Mouse (Mus musculus) liver, embryonic 13.5 days (tissue): ENCODE results near the gene Kpna6. TPM values are rescaled to one million over a fixed set of nuclear protein-coding genes. Genes with fewer than 3 reads are reported as not detected.

Source experiments
- ATAC-seq: fragments of 200-750 bp; cut with Nextera tagmentation; 2 replicates; pipeline ENCODE4 v1.8.0; 2017; ENCODE audit warnings: low read depth, mild to moderate bottlenecking, moderate number of reproducible peaks, moderate library complexity
- DNase-seq: peaks from one replicate; pipeline ENCODE4 v3.0.0; 2022
- H3K27ac ChIP-seq: fragments of 300-500 bp; sonication (generic); 2 replicates; pipeline ENCODE4 v1.5.1; 2015; ENCODE audit warnings: moderate library complexity, mild to moderate bottlenecking, inconsistent platforms
- H3K27me3 ChIP-seq: fragments of 300-500 bp; sonication (generic); 2 replicates; pipeline ENCODE4 v1.6.1; 2015; ENCODE audit warnings: mild to moderate bottlenecking, inconsistent platforms
- H3K36me3 ChIP-seq: fragments of 300-500 bp; sonication (generic); 2 replicates; pipeline ENCODE4 v1.6.1; 2015; ENCODE audit warnings: mild to moderate bottlenecking, inconsistent platforms
- H3K4me1 ChIP-seq: fragments of 300-500 bp; sonication (generic); replicated peaks from 2 replicates; pipeline ENCODE4 v1.6.1; 2015; ENCODE audit warnings: inconsistent platforms
- H3K4me2 ChIP-seq: fragments of 300-500 bp; sonication (generic); 2 replicates; pipeline ENCODE4 v1.6.1; 2015; ENCODE audit warnings: inconsistent platforms, mild to moderate bottlenecking, moderate library complexity
- H3K4me3 ChIP-seq: fragments of 300-500 bp; sonication (generic); replicated peaks from 2 replicates; pipeline ENCODE4 v1.5.1; 2015; ENCODE audit warnings: mild to moderate bottlenecking, inconsistent platforms
- H3K9ac ChIP-seq: fragments of 300-500 bp; sonication (generic); 2 replicates; pipeline ENCODE4 v1.6.1; 2015; ENCODE audit warnings: mild to moderate bottlenecking, inconsistent platforms
- H3K9me3 ChIP-seq: fragments of 300-500 bp; sonication (generic); replicated peaks from 2 replicates; pipeline ENCODE4 v1.6.1; 2016; ENCODE audit warnings: inconsistent platforms
- WGBS: fragments of 180-500 bp; shearing (Covaris S2); methylation state at CpG from one replicate; pipeline ENCODE4 v1.1.7; 2015; ENCODE audit not compliant: insufficient replicate concordance; 5-methylcytosine and 5-hydroxymethylcytosine counted together
- polyA plus RNA-seq: library from polyadenylated mRNA; unstranded; fragments of >200 nt; fragmentation: Nextera tagmentation; extraction: Ambion mirVana; gene quantifications from 2 replicates; pipeline ENCODE4 v1.2.1, GENCODE M21; 2015

Kpna6 gene
- polyA plus RNA-seq, 1 experiment from 2014 or later = 7.2 TPM

- Histone ChIP-seq H3K4me3 (peak overlapping the region; percentile 73), H3K36me3 (peaks cover 41% of the 10 kb centered on the region), H3K27ac (peak overlapping the region; percentile 48), H3K9me3 (no peaks in the 10 kb centered on the region), H3K9ac (peak overlapping the region; percentile 83; the same call in 1 of the 2 replicates), H3K4me1 (peaks cover 33% of the 10 kb centered on the region), H3K27me3 (no peaks in the 10 kb centered on the region), H3K4me2 (peak overlapping the region; percentile 56)
- 68% methylated on average over 5 of the region's 5 CpGs for WGBS
- ATAC-seq (no peak), DNase-seq (no peak)
Observed at GRCm38 (mm10) chr4:129641756-129642155, 30.8 kb downstream of the Kpna6 start.

- ATAC-seq = peak; percentile 90
- Histone ChIP-seq H3K4me1 (peaks cover 33% of the 10 kb centered on the region), H3K9me3 (no peaks in the 10 kb centered on the region), H3K9ac (peak within 1 kb of the TSS; percentile 83), H3K36me3 (peaks cover 41% of the 10 kb centered on the region), H3K4me2 (peak within 1 kb of the TSS; percentile 88), H3K27me3 (no peaks in the 10 kb centered on the region), H3K27ac (peak within 1 kb of the TSS; percentile 87), H3K4me3 (peak within 1 kb of the TSS; percentile 73)
- WGBS = under 1% methylated on average over 59 of the region's 60 CpGs
- peak; percentile 95 for DNase-seq
Observed at GRCm38 (mm10) chr4:129640638-129641467, 31.7 kb downstream of the Kpna6 start, which contains the start of gene Txlna. Txlna (minus strand) TSS chr4:129641065.

GRCm38 (mm10) chr4:129640101-129640637 lies 32.4 kb downstream of the Kpna6 start:
- 1% methylated on average over 17 of the region's 17 CpGs for WGBS
- peaks cover 33% of the 10 kb centered on the region for H3K4me1 ChIP-seq
- H3K9ac ChIP-seq = peak overlapping the region; percentile 83
- peak overlapping the region; percentile 87 for H3K27ac ChIP-seq
- no peak for ATAC-seq
- H3K9me3 ChIP-seq = no peaks in the 10 kb centered on the region
- H3K4me2 ChIP-seq = peak overlapping the region; percentile 88
- no peaks in the 10 kb centered on the region for H3K27me3 ChIP-seq
- peak overlapping the region; percentile 73 for H3K4me3 ChIP-seq
- DNase-seq = no peak
- peaks cover 45% of the 10 kb centered on the region for H3K36me3 ChIP-seq

DNA sequence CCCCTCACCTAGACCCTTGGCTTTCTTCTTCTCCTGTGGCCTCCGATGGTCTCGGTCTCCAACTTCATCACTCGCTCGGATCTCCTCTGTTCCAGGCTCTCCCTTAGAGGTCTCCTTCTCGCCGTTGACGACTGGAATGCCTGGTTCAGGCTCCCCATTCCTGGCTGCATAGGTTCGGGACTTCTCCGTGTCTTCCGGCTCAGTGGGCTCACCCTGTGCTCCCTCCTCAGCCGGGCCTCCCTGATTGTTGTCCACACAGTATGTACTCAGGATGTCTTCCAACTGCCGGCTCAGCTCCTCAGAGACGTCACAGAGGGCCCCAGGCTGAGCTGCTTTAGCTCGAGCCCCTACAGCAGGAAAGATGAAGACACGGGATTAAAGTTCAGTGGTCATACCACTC lies 33.3 kb downstream of the Kpna6 start:
- Histone ChIP-seq H3K4me2 (peak overlapping the region; percentile 88), H3K9me3 (no peaks in the 10 kb centered on the region), H3K9ac (peak overlapping the region; percentile 83), H3K36me3 (peaks cover 54% of the 10 kb centered on the region), H3K4me1 (peaks cover 41% of the 10 kb centered on the region), H3K4me3 (peak overlapping the region; percentile 73), H3K27ac (0 out of 2 replicates have a peak overlapping the region, but pooled peaks have one; percentile 87), H3K27me3 (no peaks in the 10 kb centered on the region)
- DNase-seq (no peak), ATAC-seq (no peak)
- WGBS = 83% methylated on average over 15 of the region's 15 CpGs

GRCm38 (mm10) chr4:129633852-129634251 lies 38.7 kb downstream of the Kpna6 start:
- Histone ChIP-seq H3K9me3 (no peaks in the 10 kb centered on the region), H3K36me3 (peaks cover 98% of the 10 kb centered on the region), H3K9ac (peak overlapping the region; percentile 40; the same call in 1 of the 2 replicates), H3K4me2 (peak overlapping the region; percentile 44), H3K27ac (peak overlapping the region; percentile 53), H3K27me3 (no peaks in the 10 kb centered on the region), H3K4me3 (0 out of 2 replicates have a peak overlapping the region, but pooled peaks have one; percentile 10), H3K4me1 (peaks cover 28% of the 10 kb centered on the region)
- DNase-seq (no peak), ATAC-seq (peak; percentile 87)
- 43% methylated on average over 6 of the region's 6 CpGs for WGBS

DNA sequence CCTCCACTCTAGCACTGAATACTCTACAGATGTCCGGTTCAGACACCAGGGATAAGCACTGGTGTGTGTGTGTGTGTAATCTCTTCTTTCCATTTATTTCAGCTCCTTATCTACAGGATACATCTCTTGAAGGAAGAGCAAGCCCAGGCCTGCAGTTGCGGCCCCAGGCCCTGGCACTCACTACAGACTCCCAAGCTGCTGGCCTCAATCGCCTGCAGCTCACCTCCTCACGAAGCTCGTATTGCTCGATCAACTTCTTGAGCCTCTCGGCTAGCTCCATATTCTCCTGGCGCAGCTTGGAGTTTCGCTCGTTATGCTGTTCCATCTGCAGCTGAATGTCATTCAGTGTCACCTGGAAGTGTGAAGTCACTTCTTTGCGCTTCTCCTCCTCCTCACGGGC lies 40.7 kb downstream of the Kpna6 start:
- no peaks in the 10 kb centered on the region for H3K9me3 ChIP-seq
- WGBS = 91% methylated on average over 12 of the region's 12 CpGs
- no peak overlapping the region for H3K4me3 ChIP-seq
- no peaks in the 10 kb centered on the region for H3K27me3 ChIP-seq
- no peak for ATAC-seq
- no peak overlapping the region for H3K27ac ChIP-seq
- H3K36me3 ChIP-seq = peaks cover 99% of the 10 kb centered on the region
- H3K4me1 ChIP-seq = peaks cover 20% of the 10 kb centered on the region
- H3K4me2 ChIP-seq = no peak overlapping the region
- no peak overlapping the region for H3K9ac ChIP-seq
- DNase-seq = no peak

- H3K4me1 ChIP-seq = peaks cover 29% of the 10 kb centered on the region
- no peak for DNase-seq
- no peaks in the 10 kb centered on the region for H3K27me3 ChIP-seq
- no peak for ATAC-seq
- H3K36me3 ChIP-seq = peaks cover 99% of the 10 kb centered on the region
- H3K4me2 ChIP-seq = no peak overlapping the region
- no peaks in the 10 kb centered on the region for H3K9me3 ChIP-seq
- H3K27ac ChIP-seq = no peak overlapping the region
- WGBS = 93% methylated on average over 4 of the region's 4 CpGs
- H3K4me3 ChIP-seq = no peak overlapping the region
- no peak overlapping the region for H3K9ac ChIP-seq
Observed at GRCm38 (mm10) chr4:129630944-129631343, 41.6 kb downstream of the Kpna6 start.

DNA sequence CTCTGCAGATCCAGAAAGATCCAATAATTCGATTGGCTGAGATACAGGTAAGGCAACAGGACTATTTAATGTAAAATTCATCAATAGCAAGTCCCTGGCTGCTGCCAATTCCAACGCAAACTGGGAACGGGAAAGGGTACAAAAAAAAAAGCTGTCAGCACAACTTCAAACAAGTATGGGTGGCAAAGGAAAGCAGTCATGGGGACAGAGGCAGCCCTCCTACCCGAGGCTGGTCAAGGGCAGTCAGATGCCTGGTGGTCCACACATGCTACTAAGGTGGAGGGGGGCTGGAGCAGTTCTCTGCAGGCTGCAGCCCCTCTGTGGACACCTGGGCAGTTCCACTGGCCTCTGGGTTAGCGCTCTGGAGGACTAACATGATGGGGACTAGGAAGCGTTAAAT lies 46.5 kb downstream of the Kpna6 start:
- H3K36me3 ChIP-seq = peaks cover 51% of the 10 kb centered on the region
- 72% methylated on average over 6 of the region's 6 CpGs for WGBS
- no peaks in the 10 kb centered on the region for H3K9me3 ChIP-seq
- no peak overlapping the region for H3K4me3 ChIP-seq
- H3K27ac ChIP-seq = no peak overlapping the region
- peaks cover 51% of the 10 kb centered on the region for H3K4me1 ChIP-seq
- no peaks in the 10 kb centered on the region for H3K27me3 ChIP-seq
- no peak for ATAC-seq
- no peak for DNase-seq
- no peak overlapping the region for H3K9ac ChIP-seq
- H3K4me2 ChIP-seq = no peak overlapping the region

DNA sequence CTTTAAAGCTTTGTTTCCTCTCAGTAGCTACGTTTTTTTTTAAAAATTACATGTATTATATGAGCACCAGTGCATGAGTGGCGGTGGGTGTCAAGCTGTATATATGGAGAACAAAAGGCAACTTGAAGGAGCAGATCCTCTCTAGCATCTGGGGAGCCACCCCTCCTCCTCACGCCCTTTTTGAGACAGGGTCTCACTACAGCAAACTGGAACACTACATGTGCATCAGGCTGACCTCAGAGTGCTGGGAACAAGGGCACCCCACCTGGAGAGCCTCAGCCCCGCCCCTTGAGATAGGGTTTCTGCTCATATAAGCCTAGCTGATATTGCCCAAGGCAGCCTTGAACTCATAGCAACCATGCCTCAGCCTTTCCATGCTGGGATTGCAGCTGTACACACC lies 47.1 kb downstream of the Kpna6 start:
- WGBS = 41% methylated on average over 4 of the region's 4 CpGs
- peaks cover 55% of the 10 kb centered on the region for H3K4me1 ChIP-seq
- peaks cover 46% of the 10 kb centered on the region for H3K36me3 ChIP-seq

DNA sequence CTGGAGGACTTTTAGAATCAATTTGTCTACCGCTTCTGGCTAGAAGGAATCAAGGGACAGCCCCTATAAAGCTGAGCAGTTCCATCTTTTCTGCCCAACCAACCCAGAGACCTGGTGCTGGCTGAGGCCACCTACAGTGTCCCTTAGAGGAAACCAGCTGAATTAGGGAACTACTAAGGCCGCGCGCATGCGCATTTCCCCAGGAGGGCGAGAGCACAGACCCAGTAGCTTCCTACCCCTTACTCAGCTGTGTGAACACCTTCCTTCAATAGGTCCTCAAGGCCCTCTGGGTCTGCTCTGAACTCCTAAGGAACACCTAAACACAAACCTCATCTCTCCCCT lies 47.6 kb downstream of the Kpna6 start:
- H3K27ac ChIP-seq = peak overlapping the region; percentile 88
- H3K4me3 ChIP-seq = peak overlapping the region; percentile 62
- DNase-seq (no peak), ATAC-seq (peak; percentile 7; the same call in 1 of the 2 replicates)
- H3K9ac ChIP-seq = peak overlapping the region; percentile 64
- H3K4me2 ChIP-seq = peak overlapping the region; percentile 75
- H3K27me3 ChIP-seq = no peaks in the 10 kb centered on the region
- no peaks in the 10 kb centered on the region for H3K9me3 ChIP-seq
- WGBS = under 1% methylated on average over 6 of the region's 6 CpGs
- H3K36me3 ChIP-seq = peaks cover 41% of the 10 kb centered on the region
- H3K4me1 ChIP-seq = peaks cover 55% of the 10 kb centered on the region

More for the DNA sequence above, 47.1 kb downstream of the Kpna6 start:
- DNase-seq = no peak
- H3K4me2 ChIP-seq = peak overlapping the region; percentile 75
- H3K4me3 ChIP-seq = no peak overlapping the region
- H3K27me3 ChIP-seq = no peaks in the 10 kb centered on the region
- peak overlapping the region; percentile 64; the same call in 1 of the 2 replicates for H3K9ac ChIP-seq
- ATAC-seq = no peak
- peak overlapping the region; percentile 88 for H3K27ac ChIP-seq
- no peaks in the 10 kb centered on the region for H3K9me3 ChIP-seq

- Histone ChIP-seq H3K9me3 (no peaks in the 10 kb centered on the region), H3K4me1 (peaks cover 55% of the 10 kb centered on the region), H3K36me3 (peaks cover 36% of the 10 kb centered on the region), H3K4me2 (peak overlapping the region; percentile 75), H3K9ac (peak overlapping the region; percentile 71), H3K4me3 (peak overlapping the region; percentile 62), H3K27ac (peak overlapping the region; percentile 88), H3K27me3 (no peaks in the 10 kb centered on the region)
- DNase-seq (peak; percentile 87), ATAC-seq (peak; percentile 97)
- 1% methylated on average over 18 of the region's 18 CpGs for WGBS
Observed at GRCm38 (mm10) chr4:129624281-129625028, 48.1 kb downstream of the Kpna6 start.
